Mouse (Mus musculus) B cell, adult 2 months (primary cell): ENCODE measurements at regions not wholly inside any gene's neighbourhood (a gene's known extent, or its start where the extent isn't known, plus 50 kb on each side); places are given as distances from the start of the nearest gene placed in this dataset.

Experiments
- DNase-seq, 2 experiments: peaks; one replicate each; pipeline ENCODE4 v3.0.0; 2022

DNA sequence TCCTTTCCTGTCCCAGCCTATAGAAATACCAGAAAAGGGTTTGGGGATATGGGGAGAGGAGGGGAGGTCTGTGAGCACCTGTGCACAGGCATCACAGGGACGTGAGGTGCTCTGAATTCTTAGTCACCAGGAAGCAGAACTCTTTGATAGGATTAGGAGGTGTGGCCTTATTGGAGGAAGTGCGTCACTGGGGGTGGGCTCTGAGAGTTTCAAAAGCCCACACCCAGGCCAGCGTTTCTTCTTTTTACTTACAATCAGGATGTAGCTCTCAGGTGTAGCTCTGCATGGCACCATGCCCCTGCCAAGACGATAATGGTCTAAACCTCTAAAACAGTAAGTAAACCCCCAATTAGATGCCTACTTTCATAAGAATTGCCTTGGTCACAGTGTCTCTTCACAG lies 162.6 kb upstream of the Ank start:
- no peak for DNase-seq

DNA sequence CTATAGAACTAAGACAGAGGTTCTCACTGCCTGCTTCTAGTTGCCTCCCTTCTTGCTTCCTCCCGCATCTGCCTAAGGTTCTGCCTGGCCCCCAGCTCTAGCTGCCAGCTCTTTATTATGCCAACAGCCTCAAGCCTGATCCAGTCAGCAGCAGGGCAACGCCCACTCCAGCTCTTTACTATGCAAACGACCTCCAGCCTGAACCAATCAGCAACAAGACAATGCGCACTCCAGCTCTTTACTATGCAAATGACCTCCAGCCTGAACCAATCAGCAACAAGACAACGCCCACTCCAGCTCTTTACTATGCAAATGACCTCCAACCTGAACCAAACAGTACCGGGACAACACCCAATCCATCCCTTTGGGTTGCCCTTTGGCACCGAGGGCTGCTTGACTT lies 162.2 kb upstream of the Ank start:
- no peak for DNase-seq

DNA sequence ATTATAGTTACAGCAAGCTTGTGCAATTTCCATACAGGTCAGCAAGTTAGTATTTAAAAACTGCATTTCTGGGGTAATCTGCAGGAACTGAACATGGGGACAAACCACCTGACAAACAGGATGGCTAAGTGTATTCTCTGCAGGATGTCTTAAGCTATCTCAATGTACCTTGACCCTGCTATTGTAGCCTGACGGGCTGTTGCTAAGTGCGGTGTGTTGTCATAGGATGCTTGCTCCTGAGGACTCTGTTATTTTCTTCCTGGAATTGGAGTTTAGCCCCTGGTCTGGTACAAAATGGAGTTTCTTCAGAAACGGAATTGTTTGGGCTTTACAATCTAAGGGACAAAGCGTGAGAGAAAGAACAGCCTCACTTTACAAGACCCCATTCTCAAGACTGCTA lies 161.4 kb upstream of the Ank start:
- DNase-seq: no peak

DNA sequence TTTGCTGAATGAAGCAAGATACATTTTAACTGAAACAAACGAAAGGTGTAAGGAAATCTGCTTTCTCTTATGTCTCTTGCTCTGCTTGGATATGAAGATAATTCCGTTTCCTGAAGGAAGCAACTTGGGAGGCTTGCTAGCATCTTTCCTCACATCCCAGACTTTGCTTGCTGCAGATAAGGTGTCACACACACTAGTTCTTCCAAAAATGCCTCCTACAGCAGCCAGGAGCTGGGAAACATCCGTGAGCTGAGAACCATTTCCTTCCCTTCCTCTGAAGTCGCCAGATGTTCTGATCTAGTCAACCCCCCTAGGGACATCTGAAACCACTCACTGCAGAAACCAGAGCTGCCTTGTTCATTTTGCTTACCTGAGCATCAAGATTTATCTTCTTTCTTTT lies 157.8 kb upstream of the Ank start:
- no peak for DNase-seq

DNA sequence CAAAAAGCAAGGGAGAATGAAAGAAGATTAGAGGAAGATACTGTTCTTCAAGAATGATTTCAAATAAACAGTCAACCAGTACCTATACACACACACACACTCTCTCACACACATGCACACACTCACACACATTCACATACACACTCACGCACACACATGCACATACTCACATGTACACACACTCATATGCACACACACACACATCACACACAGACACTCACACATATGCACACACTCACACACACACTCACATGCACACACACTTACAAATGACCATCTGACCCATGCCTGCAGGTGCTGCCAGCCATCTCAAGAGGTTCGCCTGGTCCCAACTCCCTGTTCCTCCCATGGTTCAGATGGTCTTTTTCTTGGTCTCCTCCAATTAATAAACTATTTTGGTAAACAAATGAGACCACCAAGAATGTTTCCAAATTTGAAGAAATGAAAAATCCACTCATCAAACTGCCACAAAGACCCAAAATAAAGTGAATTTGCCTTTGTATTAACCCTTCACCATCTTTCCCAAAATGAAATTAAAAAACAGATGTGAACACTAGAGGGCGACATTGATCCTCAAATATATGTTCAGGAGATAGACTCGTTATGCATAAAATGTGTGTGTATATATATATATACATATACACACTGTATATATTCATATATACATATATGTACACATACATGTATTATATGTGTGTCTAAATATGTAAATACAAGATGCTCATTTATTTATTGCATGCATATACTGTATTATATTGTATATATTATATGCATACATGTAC lies 150.3 kb upstream of the Ank start:
- DNase-seq: no peak

DNA sequence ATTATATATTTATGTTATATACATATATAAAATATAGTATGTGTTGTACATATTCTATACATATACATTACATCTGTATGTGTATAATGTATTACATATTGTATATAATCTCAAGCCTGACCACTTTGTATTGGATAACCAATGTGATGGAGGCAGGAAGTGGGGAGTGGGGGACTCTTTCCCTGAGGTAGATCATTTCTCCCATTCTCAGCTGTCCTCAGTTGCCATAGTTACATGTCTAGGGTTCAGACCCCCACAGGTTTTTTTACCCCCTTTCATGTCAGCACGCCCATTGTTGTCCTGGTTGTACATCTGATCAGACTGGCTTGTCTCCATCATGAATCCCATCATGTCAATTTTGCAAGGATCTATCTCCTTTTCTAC lies 149.7 kb upstream of the Ank start:
- no peak for DNase-seq

DNA sequence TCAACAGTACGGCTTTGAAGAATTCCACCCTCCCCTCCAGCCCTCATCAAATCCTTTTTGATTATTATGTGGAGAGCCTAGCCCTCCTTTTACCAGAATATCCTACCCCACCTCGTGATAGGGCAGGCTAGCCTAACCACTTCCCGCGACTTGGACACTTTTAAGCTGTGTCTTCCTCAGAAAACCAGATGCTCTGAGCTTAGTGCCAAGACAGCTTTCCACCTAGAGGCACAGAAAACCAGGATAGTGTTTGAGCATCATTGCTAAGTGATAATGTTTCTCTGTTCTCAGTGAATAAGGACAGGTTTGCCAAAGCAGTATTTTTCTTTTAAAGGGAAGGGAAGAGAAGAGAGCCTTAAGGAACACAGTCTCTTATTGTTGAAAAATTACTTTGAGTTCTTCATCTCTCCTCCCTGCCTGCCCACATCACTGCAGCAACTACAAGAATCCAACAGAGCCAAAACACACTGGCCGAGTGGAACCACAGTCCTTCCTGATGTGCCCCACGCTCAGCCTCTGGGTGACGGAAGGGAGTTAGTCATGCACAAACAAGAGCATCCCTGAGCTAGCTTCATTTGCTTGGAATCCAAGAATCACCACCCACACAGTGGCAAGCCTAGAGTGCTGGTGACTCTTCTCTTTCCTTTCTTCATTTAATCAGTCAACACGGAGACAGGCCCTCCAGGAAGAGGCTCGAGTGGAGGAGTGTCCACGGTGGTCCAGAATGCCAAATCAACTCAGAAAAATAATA lies 144.4 kb upstream of the Ank start:
- DNase-seq: no peak

DNA sequence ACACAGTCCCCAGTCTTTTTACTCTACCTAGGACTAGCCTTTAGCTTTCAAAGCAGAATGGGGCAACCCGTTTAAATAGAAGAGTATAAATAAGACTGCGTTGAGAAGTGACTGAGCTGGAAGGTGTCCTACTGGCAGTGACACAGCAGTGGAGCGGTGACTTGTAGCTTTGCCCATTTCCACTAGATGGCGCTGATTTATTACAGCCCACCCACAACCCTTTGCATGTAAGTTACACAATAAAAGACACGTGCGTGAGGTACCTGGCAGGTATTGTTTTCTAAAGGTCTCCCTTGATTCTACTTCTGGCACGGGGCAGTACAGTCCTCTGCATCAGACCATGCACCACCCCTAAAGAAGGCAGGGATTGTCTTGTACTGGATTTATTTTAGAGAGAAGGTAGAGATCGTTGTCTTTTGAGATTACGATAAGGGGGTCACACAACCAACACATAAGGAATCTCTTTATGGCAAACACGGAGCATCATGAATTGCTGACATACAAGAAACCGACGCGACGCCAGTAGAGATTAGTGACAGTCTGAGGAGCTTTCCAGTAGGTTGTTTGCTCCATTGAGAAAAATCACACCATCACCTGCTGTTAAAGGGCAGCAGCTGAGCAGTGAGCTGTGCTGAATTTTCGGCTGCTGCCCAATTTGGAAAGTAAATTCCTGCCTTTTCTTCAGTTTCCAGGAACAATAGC lies 140.5 kb upstream of the Ank start:
- peak; percentile 65 to 72 for DNase-seq

DNA sequence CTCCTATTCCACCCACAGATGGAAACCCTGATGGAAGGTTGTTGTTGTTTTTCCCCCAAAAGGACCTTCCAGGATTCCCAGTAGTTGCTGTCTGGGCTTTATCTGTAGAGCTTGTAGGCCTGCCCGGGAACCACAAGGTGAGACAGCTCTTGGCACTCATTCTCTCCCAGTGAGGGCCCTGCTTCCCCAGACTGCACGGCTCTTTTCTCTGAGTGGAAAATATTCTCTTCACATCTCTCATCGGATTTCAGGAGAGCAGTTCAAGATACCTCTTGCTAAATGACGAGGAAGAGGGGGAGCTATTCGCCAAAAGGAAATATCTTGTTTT lies 140.0 kb upstream of the Ank start:
- DNase-seq: no peak

DNA sequence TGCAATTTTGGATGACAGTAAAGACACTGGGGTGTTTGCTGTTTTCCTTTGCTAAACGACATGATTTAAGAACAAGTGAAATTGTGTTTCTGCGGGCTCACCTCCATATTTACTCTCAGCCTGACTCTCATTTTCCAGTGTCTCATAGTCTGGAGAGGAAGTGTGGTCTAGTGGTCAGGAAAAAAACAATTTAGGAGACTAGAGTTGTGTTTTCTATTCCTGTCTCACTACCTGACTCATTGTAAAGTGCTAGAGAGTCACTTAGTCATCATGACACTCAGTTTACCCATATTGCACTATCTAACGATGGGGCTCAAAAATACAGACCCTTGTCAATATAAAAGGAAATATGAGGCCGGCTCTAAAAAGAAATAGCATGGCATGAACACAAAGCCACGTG lies 138.7 kb upstream of the Ank start:
- DNase-seq: no peak

DNA sequence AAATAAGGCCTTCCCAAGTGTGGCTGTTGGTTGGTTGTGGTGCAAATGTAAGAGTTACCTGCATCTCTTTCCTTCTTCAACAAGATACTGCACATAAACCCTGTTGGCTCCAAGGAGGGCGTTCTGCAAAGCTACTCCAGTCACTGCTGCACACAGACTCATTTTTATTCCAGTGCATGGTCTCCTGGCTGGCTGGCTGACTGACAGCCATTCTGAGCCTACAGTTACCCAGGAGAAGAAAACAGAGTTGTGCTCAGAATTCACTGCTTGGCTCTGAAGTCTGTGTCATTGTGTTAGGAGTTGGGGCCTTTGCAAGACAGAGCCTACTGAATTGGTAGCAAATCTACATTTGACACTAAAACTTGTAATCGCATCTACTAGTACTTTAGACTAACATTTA lies 138.0 kb upstream of the Ank start:
- DNase-seq: no peak

DNA sequence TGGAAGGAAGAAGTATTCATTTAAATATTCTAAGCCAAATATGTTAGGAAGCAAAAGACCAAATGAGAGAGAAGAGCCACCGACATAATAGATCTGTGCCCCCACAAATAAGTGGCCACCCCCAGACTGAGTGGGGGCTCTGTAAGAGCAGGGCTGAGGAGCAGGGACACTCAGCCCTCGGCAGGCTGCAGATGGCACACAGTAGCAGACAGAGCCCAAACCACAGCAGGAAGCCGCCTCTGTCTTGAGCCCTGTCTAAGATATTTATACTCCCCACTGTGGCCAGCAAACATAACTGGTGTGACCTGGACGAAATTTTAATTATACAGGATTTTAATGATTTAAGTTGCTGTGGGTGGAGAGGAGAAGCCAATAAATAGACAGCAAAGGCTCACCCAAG lies 126.4 kb upstream of the Ank start:
- DNase-seq: no peak

DNA sequence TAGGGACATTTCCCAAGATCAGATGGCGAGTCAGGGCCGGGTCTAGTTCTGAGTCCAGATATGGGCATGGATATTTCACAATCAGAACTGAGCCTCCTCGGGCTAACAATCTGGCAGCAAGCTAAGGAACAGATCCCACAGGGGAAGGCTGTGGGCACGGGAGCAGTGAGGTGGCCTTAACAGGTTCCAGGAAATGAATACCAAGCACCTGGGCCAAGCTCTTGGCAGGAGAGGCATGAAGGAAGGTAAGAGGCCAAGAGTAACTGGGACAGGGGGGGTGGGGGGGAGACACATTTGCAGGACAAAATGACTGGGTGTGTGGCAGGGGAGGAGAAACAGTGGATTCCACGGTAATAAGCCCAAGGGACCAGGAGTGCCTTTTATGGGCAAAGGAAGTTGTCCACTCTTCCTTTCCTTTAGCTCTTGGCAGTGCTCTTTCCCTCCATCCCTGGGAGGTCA lies 124.9 kb upstream of the Ank start:
- no peak for DNase-seq

DNA sequence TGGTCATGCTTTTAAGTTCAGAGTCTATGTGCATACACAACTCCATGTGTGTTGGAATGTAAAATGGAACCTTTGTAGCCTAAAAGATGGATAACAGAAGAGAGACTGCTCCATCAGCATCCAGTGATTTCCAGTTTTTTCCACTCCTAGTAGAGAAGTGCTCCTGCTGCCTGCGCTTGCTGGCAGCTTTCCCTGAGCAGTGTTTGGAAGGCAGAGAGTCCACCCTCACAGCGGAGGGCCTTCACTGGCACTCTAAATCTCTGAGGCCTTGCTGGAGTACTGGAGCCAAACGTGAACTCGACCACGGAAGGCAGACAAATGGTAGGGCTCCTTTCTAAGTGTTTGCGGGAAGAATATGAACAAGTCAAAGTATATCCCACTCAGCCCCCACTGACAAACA lies 108.0 kb upstream of the Ank start:
- DNase-seq: no peak

DNA sequence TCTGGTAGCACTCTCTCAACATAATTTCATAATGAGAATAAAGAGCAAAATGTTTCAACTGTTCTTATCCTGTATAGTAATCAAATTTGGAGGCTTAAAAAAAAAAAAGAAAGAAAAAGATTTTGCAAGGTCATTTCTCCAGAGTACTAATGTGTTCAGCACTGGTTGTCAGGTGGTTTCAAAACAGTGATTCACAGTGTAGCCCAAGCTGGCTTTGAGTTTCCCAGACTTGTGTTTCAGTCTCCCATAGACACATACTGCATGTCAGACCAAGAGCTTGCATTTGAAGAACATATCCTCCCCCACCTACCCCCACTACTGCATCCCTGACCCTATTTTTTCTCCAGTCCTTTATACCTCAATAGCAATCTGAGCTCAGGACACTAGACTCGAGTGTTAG lies 107.2 kb upstream of the Ank start:
- DNase-seq: no peak

DNA sequence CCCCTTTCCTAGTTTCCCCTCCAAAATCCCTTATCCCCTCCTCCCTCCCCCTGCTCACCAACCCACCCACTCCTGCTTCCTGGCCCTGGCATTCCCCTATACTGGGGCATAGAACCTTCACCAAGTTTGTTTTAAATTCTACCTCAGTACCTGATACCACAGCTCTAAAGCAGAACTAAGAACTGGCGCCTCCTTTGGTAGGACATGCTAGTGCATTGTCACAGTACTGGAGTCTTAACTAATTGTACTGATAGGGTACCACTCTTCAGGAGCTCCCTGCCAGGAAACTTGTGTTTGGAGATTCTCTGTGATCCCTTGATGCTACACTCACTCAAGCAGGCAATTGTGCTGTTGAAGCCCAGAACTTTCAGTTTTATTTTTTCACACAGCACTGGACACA lies 92.0 kb upstream of the Ank start:
- no peak for DNase-seq

DNA sequence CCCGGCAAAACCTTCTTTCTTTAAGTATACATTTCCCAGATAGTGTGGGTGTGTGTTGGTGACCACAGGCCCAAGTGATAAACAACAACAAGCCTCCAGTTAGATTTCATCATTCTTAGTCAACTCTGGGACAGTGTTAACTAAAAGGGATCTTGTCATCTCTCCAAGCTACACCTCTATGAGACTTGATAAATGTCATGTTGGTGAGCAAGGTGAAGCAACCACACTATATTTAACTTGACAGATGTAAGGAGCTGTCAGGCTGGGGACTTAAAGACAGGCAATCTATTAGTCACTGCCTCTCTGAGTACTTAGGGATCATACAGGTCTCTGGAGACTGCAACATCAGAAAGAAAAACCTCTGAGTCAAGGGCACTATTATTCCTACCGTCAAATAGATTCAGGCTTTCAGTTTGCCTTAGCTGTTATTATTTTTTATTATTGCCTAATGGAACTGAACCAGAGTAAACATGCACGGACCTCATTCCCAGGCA lies 87.8 kb upstream of the Ank start:
- no peak for DNase-seq

DNA sequence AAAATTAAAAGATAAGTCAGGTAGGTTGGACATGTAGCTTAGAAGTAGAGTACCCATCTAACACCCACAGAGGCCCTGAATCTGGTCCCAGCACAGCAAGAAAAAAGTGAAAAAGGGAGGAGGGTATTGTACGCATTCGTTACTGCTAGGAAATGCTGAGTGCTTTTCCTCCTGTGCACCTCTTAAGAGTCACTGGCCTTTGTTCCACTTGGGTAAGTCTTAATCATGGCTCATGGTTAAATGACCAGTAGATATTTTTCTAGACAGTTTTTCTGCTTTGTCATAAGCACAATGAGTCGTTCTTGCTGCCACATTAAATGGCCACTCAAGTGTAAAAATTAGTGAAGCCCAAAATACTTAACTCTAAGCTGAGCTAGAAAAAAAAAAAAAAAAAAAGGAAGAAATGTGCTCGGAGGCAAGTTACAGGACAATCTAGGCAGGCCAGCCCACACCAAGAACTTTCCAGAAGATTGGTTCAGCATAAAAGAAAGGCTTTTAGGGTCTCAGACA lies 86.0 kb upstream of the Ank start:
- DNase-seq: no peak

DNA sequence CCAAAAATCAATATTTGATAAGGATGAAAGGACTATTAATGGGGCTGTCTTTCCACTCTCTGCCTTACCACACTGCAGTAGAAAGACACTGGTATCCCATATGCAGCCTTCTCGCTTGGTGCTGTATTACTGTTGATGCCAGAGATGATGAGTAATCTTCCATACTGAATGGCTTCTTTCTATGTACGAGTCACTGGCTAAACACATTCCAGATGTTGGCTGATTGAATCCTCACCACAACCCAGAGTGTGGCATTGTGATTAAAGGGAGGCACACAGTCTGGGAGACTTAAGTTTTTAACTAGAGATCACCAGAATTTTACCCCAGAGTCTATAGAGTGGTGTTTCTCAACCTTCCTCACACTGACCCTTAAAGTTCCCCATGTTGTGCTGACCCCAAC lies 84.9 kb upstream of the Ank start:
- DNase-seq: no peak

DNA sequence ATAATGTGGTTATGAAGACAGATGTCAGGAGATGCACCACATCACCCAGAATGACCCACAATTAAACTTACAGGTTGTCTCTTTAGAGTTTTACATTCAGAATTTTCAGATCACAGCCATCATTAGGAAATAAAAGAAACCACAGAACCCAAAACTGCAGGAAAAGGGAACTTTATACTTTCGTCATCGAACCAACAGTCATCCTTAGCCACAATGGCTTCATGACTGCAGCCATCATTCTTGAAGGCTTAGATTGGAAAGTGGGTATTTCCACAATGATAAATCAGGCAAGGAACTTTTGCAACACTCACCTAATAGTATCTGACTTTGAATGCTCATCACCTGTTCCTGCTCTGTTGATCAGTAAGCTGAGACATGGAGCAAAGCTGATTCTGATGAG lies 75.9 kb upstream of the Ank start:
- no peak for DNase-seq

DNA sequence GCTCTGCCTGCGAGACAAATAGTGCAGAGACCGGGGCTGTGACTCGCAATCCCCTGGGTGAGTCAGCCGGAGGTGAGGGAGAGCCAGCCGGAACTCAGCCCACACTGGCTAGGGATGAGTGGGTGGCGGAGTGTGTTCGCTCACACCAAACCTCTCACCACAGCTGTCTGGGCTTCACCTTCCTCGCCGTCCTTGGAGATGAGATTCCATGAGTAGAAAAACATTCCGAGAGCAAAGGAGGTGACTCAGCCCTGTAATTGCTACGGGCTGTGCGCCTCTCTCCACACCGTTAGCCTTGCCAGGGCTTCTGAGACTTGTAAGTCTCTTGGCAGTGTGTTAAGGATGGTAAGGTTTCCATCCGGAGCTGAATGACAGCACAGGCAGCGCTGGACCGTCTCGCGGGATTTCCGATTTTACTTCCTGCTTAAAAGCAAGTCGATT lies 60.7 kb upstream of the Ank start:
- DNase-seq: no peak

DNA sequence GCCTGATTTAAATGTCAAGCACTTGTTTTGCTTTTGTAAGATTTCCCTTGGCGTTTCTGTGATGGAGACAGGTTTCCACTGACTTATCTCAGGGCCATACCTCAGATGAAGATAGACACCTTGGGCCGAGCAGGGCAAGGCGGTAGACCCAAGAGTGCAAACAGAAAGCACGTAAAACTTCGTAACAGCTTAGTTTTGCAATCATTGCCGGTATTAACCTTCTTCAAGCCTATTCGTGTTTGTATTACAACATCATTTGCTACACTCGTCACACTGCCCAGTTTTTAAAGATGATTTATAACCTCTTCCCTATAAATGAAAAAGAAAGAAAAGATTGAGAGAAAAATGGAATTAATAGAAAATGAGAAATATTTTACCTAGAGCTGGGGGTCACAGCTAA lies 56.6 kb upstream of the Ank start:
- no peak for DNase-seq

DNA sequence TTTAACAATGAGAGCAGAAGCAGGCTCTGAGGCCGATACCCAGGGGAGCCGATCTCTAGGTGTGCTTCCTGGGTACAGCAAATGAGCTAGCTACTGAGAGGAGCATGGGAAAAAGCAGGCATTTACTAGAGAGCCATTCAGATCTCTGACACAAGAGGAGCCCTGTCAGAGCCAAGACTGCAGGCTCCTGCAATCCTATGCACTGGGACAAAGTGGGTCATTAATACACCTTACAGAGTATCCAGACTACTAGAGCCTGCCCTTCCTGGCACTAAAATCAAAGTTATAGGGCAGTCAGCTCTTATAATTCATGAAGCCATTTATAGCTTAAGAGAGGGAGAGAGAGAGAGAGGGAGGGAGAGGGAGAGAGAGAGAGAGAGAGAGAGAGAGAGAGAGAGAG lies 54.2 kb upstream of the Ank start:
- DNase-seq: no peak

DNA sequence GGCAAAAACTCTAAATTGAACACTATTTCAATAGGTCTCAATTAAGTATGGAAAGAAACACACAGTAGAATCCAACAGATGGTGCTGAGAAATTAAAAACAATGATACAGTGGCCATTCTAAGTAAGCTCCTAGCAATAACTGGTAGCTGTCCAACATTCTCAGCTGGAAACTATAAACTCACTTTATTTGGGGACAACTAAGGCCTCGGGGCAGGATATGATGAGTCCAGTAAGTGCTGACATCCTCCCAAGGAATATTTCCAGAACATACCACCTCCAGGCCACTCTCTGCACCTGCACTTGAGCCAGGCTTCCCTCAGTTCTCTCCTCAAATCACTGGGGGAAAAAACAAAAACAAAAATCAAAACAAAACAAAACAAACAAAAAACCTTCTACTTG lies 53.7 kb upstream of the Ank start:
- DNase-seq: no peak
